Mouse (Mus musculus): Measurements from ENCODE around the gene Zkscan1. TPM values are rescaled to one million over a fixed set of nuclear protein-coding genes. Genes with fewer than 3 reads are reported as not detected.
A peak's percentile ranks its signal among the peaks of the same experiment; 100 is the strongest.

Zkscan1 gene
- polyA plus RNA-seq, 1 experiment = 15.1 TPM

DNA sequence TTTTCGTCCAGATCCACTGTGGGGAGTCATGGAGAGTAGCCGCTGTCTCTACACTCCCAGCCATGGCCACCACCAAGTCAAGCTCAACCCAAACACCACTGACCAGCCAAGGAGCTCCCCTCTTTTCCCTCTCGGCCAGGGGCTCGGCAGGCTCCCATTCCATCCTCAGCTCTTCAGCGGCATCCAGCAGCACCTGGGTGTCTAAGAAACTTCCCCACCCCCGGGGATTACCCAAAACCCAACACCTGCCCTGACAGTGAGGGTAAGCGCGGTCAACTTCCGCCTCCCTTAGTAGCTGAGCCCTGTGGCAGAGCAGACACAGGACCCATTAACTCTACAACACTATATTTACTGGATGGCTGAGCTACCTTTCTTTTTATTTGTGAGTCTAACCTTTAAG lies 3.4 kb upstream of the Zkscan1 start:
- Histone ChIP-seq H3K9me3 (replicated peaks; ENCODE audit: control insufficient read depth, insufficient read depth, low read length, poor library complexity, severe bottlenecking) (no peaks in the 10 kb centered on the region), H3K4me3 (ENCODE audit: low read depth, low read length) (no peak overlapping the region), H3K27ac (ENCODE audit: insufficient read depth, low read length) (no peak overlapping the region), H3K9ac (ENCODE audit: low read depth, poor library complexity, severe bottlenecking) (no peak overlapping the region), H3K36me3 (ENCODE audit: control insufficient read depth, insufficient read depth, low read length, poor library complexity, severe bottlenecking) (no peaks in the 10 kb centered on the region), H3K4me1 (ENCODE audit: control insufficient read depth, insufficient read depth, low read length) (peaks cover 2% of the 10 kb centered on the region), H3K27me3 (ENCODE audit: control insufficient read depth, insufficient read depth, low read length, poor library complexity, severe bottlenecking) (no peaks in the 10 kb centered on the region)
- TF ChIP-seq EP300 (IDR thresholded peaks at IDR 0.05; ENCODE audit: insufficient read depth, low read depth, low read length) (no peak), POLR2A (IDR thresholded peaks at IDR 0.05; ENCODE audit: insufficient read depth, low read length) (no peak), CTCF (IDR thresholded peaks at IDR 0.05; ENCODE audit: low read depth, low read length) (no peak)

DNA sequence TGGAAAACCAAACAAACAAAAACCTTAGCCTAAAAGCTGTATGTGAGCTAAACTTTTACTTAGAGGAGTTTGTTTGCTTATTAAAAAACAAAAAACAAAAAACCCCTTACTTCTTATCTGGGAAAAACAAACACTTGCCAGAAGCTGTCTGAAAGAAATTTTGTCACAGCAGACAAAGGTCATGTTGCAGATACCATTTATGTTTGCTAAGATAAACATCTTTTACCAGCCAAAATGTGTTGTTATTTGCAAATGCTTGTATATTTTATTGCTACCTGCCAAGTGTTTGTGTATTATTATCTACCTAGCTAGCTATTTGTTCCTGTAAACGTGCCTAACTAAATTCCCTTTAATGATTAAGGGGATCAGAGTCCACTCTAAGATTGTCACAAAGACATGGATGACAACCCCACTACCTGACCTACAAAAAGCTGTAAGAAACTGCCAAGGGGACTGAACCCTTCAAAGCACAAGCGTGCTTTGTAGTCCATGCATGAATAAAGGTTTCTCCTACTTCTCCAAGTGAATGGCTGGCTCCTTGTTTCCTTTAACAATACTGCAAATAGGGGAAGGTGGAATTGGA lies 1.5 kb upstream of the Zkscan1 start:
- Histone ChIP-seq H3K4me1 (ENCODE audit: control insufficient read depth, insufficient read depth, low read length) (peaks cover 2% of the 10 kb centered on the region), H3K27me3 (ENCODE audit: control insufficient read depth, insufficient read depth, low read length, poor library complexity, severe bottlenecking) (no peaks in the 10 kb centered on the region), H3K9ac (ENCODE audit: low read depth, poor library complexity, severe bottlenecking) (no peak overlapping the region), H3K9me3 (replicated peaks; ENCODE audit: control insufficient read depth, insufficient read depth, low read length, poor library complexity, severe bottlenecking) (no peaks in the 10 kb centered on the region), H3K4me3 (ENCODE audit: low read depth, low read length) (no peak overlapping the region), H3K36me3 (ENCODE audit: control insufficient read depth, insufficient read depth, low read length, poor library complexity, severe bottlenecking) (no peaks in the 10 kb centered on the region; the same call in none of the 2 replicates), H3K27ac (ENCODE audit: insufficient read depth, low read length) (no peak overlapping the region)
- TF ChIP-seq EP300 (IDR thresholded peaks at IDR 0.05; ENCODE audit: insufficient read depth, low read depth, low read length) = no peak
- TF ChIP-seq POLR2A (IDR thresholded peaks at IDR 0.05; ENCODE audit: insufficient read depth, low read length) = no peak
- TF ChIP-seq CTCF (IDR thresholded peaks at IDR 0.05; ENCODE audit: low read depth, low read length) = no peak

DNA sequence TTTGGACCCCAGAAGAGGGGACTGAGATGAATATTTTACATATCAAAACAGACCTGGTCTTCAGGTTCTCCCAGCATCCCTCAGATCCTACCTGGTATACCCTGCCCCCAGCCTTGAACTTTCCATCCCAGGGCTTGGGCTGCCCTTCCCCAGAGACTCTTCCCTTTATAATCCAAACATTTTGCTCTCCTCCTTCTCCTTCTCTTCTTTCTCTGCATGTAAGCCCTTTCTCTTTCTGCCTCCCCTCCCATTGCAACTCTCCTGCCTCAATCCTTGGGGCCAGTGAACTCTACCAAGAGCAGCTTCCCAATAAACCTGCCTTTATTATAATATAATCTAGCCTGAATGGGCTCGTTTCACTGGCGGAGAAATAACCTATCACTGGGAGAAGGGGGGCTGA lies 948 bp upstream of the Zkscan1 start:
- Histone ChIP-seq H3K4me3 (ENCODE audit: low read depth, low read length) (no peak overlapping the region), H3K9me3 (replicated peaks; ENCODE audit: control insufficient read depth, insufficient read depth, low read length, poor library complexity, severe bottlenecking) (no peaks in the 10 kb centered on the region), H3K36me3 (ENCODE audit: control insufficient read depth, insufficient read depth, low read length, poor library complexity, severe bottlenecking) (no peaks in the 10 kb centered on the region; the same call in none of the 2 replicates), H3K4me1 (ENCODE audit: control insufficient read depth, insufficient read depth, low read length) (peaks cover 2% of the 10 kb centered on the region), H3K27ac (ENCODE audit: insufficient read depth, low read length) (no peak overlapping the region), H3K27me3 (ENCODE audit: control insufficient read depth, insufficient read depth, low read length, poor library complexity, severe bottlenecking) (no peaks in the 10 kb centered on the region), H3K9ac (ENCODE audit: low read depth, poor library complexity, severe bottlenecking) (no peak overlapping the region)
- TF ChIP-seq CTCF (IDR thresholded peaks at IDR 0.05; ENCODE audit: low read depth, low read length) = no peak
- no peak for TF ChIP-seq EP300 (IDR thresholded peaks at IDR 0.05; ENCODE audit: insufficient read depth, low read depth, low read length)
- TF ChIP-seq POLR2A (IDR thresholded peaks at IDR 0.05; ENCODE audit: insufficient read depth, low read length) = no peak

- H3K27me3 ChIP-seq (ENCODE audit: control insufficient read depth, insufficient read depth, low read length, poor library complexity, severe bottlenecking) = no peaks in the 10 kb centered on the region
- TF ChIP-seq POLR2A (IDR thresholded peaks at IDR 0.05; ENCODE audit: insufficient read depth, low read length) (no peak), EP300 (IDR thresholded peaks at IDR 0.05; ENCODE audit: insufficient read depth, low read depth, low read length) (no peak), CTCF (IDR thresholded peaks at IDR 0.05; ENCODE audit: low read depth, low read length) (no peak)
- peaks cover 2% of the 10 kb centered on the region for H3K4me1 ChIP-seq (ENCODE audit: control insufficient read depth, insufficient read depth, low read length)
- peak overlapping the region; percentile 88; the same call in 1 of the 2 replicates for H3K9ac ChIP-seq (ENCODE audit: low read depth, poor library complexity, severe bottlenecking)
- H3K9me3 ChIP-seq (replicated peaks; ENCODE audit: control insufficient read depth, insufficient read depth, low read length, poor library complexity, severe bottlenecking) = no peaks in the 10 kb centered on the region
- H3K27ac ChIP-seq (ENCODE audit: insufficient read depth, low read length) = no peak overlapping the region
- no peak overlapping the region for H3K4me3 ChIP-seq (ENCODE audit: low read depth, low read length)
- no peaks in the 10 kb centered on the region; the same call in none of the 2 replicates for H3K36me3 ChIP-seq (ENCODE audit: control insufficient read depth, insufficient read depth, low read length, poor library complexity, severe bottlenecking)
Measured at GRCm38 (mm10) chr5:138084507-138084906, 377 bp upstream of the Zkscan1 start.

DNA sequence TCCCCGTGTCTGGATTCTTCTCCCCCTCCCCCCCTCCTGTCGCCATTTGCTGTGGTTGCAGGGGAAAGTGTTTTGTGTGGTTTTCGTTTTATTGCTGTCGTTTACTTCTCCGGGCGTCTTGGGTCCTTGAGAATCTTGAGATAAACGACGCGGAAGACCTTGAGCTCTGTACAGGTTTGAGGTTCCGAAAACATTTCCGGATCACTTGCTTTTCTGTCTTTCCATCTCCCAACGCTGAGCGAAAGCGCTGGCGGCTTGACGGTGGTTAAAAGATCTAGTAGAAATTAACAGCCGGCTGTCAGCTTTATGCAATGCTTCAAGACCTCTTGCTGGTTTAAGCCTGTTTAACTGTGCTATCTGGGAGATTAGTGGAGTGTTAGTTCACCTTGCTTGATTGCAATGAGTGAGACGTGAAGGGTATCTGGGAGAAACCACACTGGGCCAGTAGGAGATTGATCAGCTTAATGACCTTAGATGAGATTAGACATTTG lies 582 bp downstream of the Zkscan1 start:
- H3K27me3 ChIP-seq (ENCODE audit: control insufficient read depth, insufficient read depth, low read length, poor library complexity, severe bottlenecking) = no peaks in the 10 kb centered on the region
- 0 out of 2 replicates have a peak overlapping the region, but pooled peaks have one; percentile 12 for H3K27ac ChIP-seq (ENCODE audit: insufficient read depth, low read length)
- peak overlapping the region; percentile 88 for H3K9ac ChIP-seq (ENCODE audit: low read depth, poor library complexity, severe bottlenecking)
- no peaks in the 10 kb centered on the region; the same call in none of the 2 replicates for H3K36me3 ChIP-seq (ENCODE audit: control insufficient read depth, insufficient read depth, low read length, poor library complexity, severe bottlenecking)
- peaks cover 2% of the 10 kb centered on the region for H3K4me1 ChIP-seq (ENCODE audit: control insufficient read depth, insufficient read depth, low read length)
- TF ChIP-seq CTCF (IDR thresholded peaks at IDR 0.05; ENCODE audit: low read depth, low read length) = no peak
- TF ChIP-seq EP300 (IDR thresholded peaks at IDR 0.05; ENCODE audit: insufficient read depth, low read depth, low read length) = no peak
- TF ChIP-seq POLR2A (IDR thresholded peaks at IDR 0.05; ENCODE audit: insufficient read depth, low read length) = no peak
- H3K4me3 ChIP-seq (ENCODE audit: low read depth, low read length) = peak overlapping the region; percentile 99
- H3K9me3 ChIP-seq (replicated peaks; ENCODE audit: control insufficient read depth, insufficient read depth, low read length, poor library complexity, severe bottlenecking) = no peaks in the 10 kb centered on the region

- H3K9ac ChIP-seq (ENCODE audit: low read depth, poor library complexity, severe bottlenecking) = no peak overlapping the region
- no peaks in the 10 kb centered on the region for H3K27me3 ChIP-seq (ENCODE audit: control insufficient read depth, insufficient read depth, low read length, poor library complexity, severe bottlenecking)
- H3K36me3 ChIP-seq (ENCODE audit: control insufficient read depth, insufficient read depth, low read length, poor library complexity, severe bottlenecking) = no peaks in the 10 kb centered on the region; the same call in none of the 2 replicates
- no peaks in the 10 kb centered on the region for H3K9me3 ChIP-seq (replicated peaks; ENCODE audit: control insufficient read depth, insufficient read depth, low read length, poor library complexity, severe bottlenecking)
- H3K4me3 ChIP-seq (ENCODE audit: low read depth, low read length) = no peak overlapping the region
- peaks cover 2% of the 10 kb centered on the region for H3K4me1 ChIP-seq (ENCODE audit: control insufficient read depth, insufficient read depth, low read length)
- TF ChIP-seq EP300 (IDR thresholded peaks at IDR 0.05; ENCODE audit: insufficient read depth, low read depth, low read length) (no peak), CTCF (IDR thresholded peaks at IDR 0.05; ENCODE audit: low read depth, low read length) (no peak), POLR2A (IDR thresholded peaks at IDR 0.05; ENCODE audit: insufficient read depth, low read length) (no peak)
- H3K27ac ChIP-seq (ENCODE audit: insufficient read depth, low read length) = no peak overlapping the region
Measured at GRCm38 (mm10) chr5:138086842-138087241, 2.0 kb downstream of the Zkscan1 start.
